Mouse (Mus musculus) R1 (cell line): ENCODE results near the gene Zfp790.
A peak's percentile ranks its signal among the peaks of the same experiment; 100 is the strongest.

ENCODE experiments used
- DNase-seq: peaks from one replicate; pipeline ENCODE4 v3.0.0-alpha.2; 2018; ENCODE audit warnings: low read depth, low spot score

The Zfp790 gene

GRCm38 (mm10) chr7:29842105-29842504 lies 26.2 kb downstream of the Zfp790 start:
- no peak for DNase-seq

- DNase-seq, result no peak
Measured at GRCm38 (mm10) chr7:29844616-29845015, 28.7 kb downstream of the Zfp790 start.

GRCm38 (mm10) chr7:29852831-29853218 lies 36.9 kb downstream of the Zfp790 start:
- DNase-seq, result no peak

DNA sequence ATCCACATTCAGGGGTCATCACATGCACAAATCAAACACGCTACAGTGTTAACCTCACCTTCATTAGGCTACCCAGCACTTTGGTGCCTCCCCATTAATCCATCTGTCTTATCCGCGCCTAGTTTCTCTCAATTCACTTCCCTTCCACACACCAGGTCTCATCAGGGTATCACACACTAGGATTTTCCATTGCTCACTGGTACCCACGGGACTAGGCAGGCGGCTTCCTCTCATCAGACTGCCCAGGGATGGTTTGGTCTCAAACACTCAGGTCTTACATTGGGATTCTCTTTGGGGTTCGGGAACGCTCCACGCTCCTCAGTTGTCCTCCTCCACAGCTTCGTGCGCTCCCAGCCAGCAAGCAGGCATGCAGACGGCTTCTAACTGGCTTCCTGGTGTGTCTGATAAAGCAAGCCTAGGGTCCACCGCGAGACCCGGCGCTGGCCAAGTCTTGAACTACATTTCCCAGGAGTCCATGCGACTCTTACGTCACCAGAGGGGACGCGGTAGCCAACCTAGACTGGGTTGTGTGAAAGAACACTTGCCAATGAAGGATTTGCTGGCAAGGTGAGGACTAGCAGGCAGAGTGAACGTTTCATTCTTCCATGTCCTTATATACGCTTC lies 37.4 kb downstream of the Zfp790 start, which contains the start of gene Zfp940:
TSS of gene Zfp940 (minus strand) at position 451 of the 624 bp plus-strand sequence.
- DNase-seq, result peak; percentile 90

GRCm38 (mm10) chr7:29859532-29860517 lies 43.9 kb downstream of the Zfp790 start, which contains the start of gene Zfp420:
Gene Zfp420 (plus strand): TSS chr7:29859979.
- peak; percentile 97 for DNase-seq

- peak; percentile 80 for DNase-seq
Measured at GRCm38 (mm10) chr7:29861660-29862059, 45.7 kb downstream of the Zfp790 start.

DNA sequence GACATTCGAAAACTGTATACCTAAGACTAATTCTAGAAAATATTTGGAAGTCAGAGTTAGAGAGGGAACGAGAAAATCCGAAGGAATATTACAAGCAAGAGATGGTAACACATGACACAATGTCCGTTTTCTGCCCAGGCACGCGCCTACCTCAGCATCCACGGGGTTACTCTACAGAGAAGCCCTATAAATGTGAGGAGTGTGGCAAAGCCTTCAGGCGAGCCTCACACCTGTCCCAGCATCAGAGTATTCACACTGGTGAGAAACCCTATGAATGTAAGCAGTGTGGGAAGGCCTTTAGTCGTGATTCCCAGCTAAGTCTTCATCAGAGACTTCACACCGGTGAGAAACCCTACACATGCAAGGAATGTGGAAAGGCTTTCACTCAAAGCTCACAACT lies 58.3 kb downstream of the Zfp790 start:
- no peak for DNase-seq

GRCm38 (mm10) chr7:29877561-29877960 lies 61.6 kb downstream of the Zfp790 start:
- DNase-seq, result peak; percentile 73

- DNase-seq, result no peak
Measured at GRCm38 (mm10) chr7:29880056-29880455, 64.1 kb downstream of the Zfp790 start.
